Mouse (Mus musculus) lung, postnatal 0 days (tissue): ENCODE results near the gene Zkscan2. TPM values are rescaled to one million over a fixed set of nuclear protein-coding genes. Genes with fewer than 3 reads are reported as not detected.

ENCODE experiments used
- ATAC-seq: fragments of 200-750 bp; cut with Nextera tagmentation; 2 replicates; pipeline ENCODE4 v1.8.0; 2017; ENCODE audit warnings: moderate library complexity
- DNase-seq: peaks from one replicate; pipeline ENCODE4 v3.0.0-alpha.2; 2016; ENCODE audit warnings: low spot score
- H3K27ac ChIP-seq: fragments of 300-500 bp; sonication (generic); 2 replicates; pipeline ENCODE4 v1.5.1; 2014; ENCODE audit warnings: antibody characterized with exemption, mild to moderate bottlenecking, low read length, mixed read lengths
- H3K27me3 ChIP-seq: fragments of 300-500 bp; sonication (generic); replicated peaks from 2 replicates; pipeline ENCODE4 v1.6.1; 2014; ENCODE audit warnings: low read length, mixed read lengths; ENCODE audit not compliant: insufficient read depth
- H3K36me3 ChIP-seq: fragments of 300-500 bp; sonication (generic); 2 replicates; pipeline ENCODE4 v1.6.1; 2014; ENCODE audit warnings: low read length, mixed read lengths; ENCODE audit not compliant: insufficient read depth
- H3K4me1 ChIP-seq: fragments of 300-500 bp; sonication (generic); 2 replicates; pipeline ENCODE4 v1.6.1; 2014; ENCODE audit warnings: antibody characterized with exemption, low read depth, low read length, mixed read lengths; ENCODE audit not compliant: insufficient read depth
- H3K4me2 ChIP-seq: fragments of 300-500 bp; sonication (generic); replicated peaks from 2 replicates; pipeline ENCODE4 v1.6.1; 2014; ENCODE audit warnings: low read depth, mild to moderate bottlenecking, low read length, moderate library complexity, mixed read lengths
- H3K4me3 ChIP-seq: fragments of 300-500 bp; sonication (generic); 2 replicates; pipeline ENCODE4 v1.5.1; 2014; ENCODE audit warnings: low read depth, low read length
- H3K9ac ChIP-seq: fragments of 300-500 bp; sonication (generic); replicated peaks from 2 replicates; pipeline ENCODE4 v1.6.1; 2014; ENCODE audit warnings: low read depth, mild to moderate bottlenecking
- H3K9me3 ChIP-seq: fragments of 300-500 bp; sonication (generic); 2 replicates; pipeline ENCODE4 v1.6.1; 2016; ENCODE audit warnings: low read length, mixed read lengths
- CTCF ChIP-seq: IDR thresholded peaks from 2 replicates; pipeline ENCODE4 v1.5.1; 2016; ENCODE audit warnings: antibody characterized with exemption, mild to moderate bottlenecking
- EP300 ChIP-seq: IDR thresholded peaks from 2 replicates; pipeline ENCODE4 v1.6.1; 2016; ENCODE audit warnings: antibody characterized with exemption, mild to moderate bottlenecking, control low read depth
- WGBS: fragments of 180-500 bp; shearing (Covaris S2); extraction: QIAGEN DNeasy Blood & Tissue Kit; methylation state at CpG from one replicate; pipeline ENCODE4 v1.1.7; 2014; 5-methylcytosine and 5-hydroxymethylcytosine counted together
- polyA plus RNA-seq: library from polyadenylated mRNA; unstranded; fragments of >200 nt; fragmentation: Nextera tagmentation; extraction: Ambion mirVana; gene quantifications from 2 replicates; pipeline ENCODE4 v1.2.1, GENCODE M21; 2015

Gene Zkscan2
- polyA plus RNA-seq, 1 experiment from 2014 or later = 0.26 TPM

DNA sequence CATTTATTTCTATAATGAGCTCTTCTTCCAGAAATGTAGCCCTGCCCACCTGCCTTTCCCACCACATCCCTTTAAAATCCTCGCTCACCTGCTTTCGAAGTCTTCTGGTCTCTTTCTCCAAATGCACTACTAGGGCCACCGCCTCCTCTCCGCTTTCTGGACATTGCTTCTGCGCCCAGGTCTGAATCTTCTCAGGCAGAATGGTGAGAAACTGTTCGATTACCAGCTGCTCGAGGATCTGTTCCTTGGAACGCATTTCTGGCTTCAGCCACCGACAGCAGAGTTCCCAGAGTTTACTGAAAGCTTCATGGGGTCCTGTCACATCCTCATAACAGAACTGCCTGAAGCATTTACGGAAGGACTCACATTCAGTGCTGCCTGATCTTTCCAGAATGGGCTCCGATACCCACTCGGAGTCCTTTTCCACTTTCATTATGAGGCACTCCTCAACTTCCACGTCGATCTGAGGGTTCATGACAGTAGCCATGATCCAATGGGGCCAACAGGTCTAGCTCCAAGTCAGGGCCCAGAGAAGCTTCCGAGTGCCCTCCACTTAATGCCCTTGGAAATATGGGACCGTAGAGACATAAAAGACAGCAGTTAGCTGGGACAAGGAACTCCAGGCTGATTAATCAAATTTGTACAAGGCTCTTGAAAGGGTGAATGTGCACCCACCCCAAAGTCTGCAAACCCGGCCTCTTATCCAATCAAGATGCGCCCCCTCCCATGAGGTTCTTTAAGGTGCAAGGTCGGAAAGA is 589 bp downstream of the Zkscan2 start:
- Histone ChIP-seq H3K9ac (no peak overlapping the region), H3K27me3 (no peaks in the 10 kb centered on the region), H3K4me2 (peak overlapping the region; percentile 84), H3K4me1 (peaks cover 7% of the 10 kb centered on the region; the same call in 1 of the 2 replicates), H3K4me3 (peak overlapping the region; percentile 43), H3K27ac (no peak overlapping the region), H3K9me3 (no peaks in the 10 kb centered on the region), H3K36me3 (no peaks in the 10 kb centered on the region)
- DNase-seq = no peak
- ATAC-seq = no peak
- no peak for TF ChIP-seq EP300
- no peak for TF ChIP-seq CTCF
- 34% methylated on average over 19 of the region's 19 CpGs for WGBS

DNA sequence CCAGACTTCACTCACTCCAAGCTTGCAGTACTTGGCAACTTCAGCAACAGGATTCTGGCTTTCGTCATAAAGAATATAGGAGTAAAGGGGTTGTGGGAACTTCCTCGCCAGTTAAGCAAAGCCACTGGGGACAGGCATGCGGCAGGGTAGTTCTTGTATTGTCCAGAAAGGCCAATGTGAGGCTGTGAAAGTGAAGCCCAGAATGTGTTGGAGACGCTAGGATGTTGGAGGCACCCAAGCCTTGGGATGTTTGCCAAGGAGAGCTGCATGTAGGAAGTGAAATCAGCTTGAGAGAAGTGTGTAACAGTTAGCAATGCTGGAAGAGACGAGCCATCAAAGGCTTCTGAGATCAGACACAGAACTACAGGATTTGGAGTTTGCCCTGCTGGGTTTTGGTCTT is 12.5 kb downstream of the Zkscan2 start:
- Histone ChIP-seq H3K4me1 (no peaks in the 10 kb centered on the region), H3K4me2 (no peak overlapping the region), H3K9me3 (no peaks in the 10 kb centered on the region), H3K27ac (no peak overlapping the region), H3K36me3 (no peaks in the 10 kb centered on the region), H3K27me3 (no peaks in the 10 kb centered on the region), H3K9ac (no peak overlapping the region), H3K4me3 (no peak overlapping the region)
- 52% methylated on average over 5 of the region's 5 CpGs for WGBS
- DNase-seq = no peak
- no peak for ATAC-seq
- TF ChIP-seq EP300 (no peak), CTCF (no peak)

DNA sequence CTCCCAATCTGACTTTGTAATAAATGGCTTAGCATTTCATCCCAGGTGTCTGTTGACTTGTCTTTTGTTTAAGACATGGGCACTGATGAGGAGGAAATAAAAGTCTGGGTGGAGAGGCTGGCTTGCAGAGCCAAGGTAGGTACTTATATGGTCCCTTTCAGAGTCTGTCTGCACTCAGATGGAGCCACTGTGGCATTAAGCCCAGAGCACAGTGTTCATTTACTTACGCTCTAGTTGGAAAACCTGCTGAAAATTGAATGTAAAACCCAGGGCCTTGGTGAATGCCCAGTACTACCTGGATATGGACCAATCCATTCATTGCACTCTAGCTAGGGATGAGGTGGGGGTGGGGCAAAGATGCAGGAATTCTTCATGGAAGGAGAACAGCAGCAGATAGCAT is 32.3 kb downstream of the Zkscan2 start:
- Histone ChIP-seq H3K4me2 (no peak overlapping the region), H3K27me3 (no peaks in the 10 kb centered on the region), H3K4me3 (no peak overlapping the region), H3K27ac (no peak overlapping the region), H3K9me3 (no peaks in the 10 kb centered on the region), H3K36me3 (no peaks in the 10 kb centered on the region), H3K4me1 (no peaks in the 10 kb centered on the region), H3K9ac (no peak overlapping the region)
- ATAC-seq (no peak), DNase-seq (no peak)
- 93% methylated on average over 1 of the region's 1 CpGs for WGBS
- no peak for TF ChIP-seq CTCF
- no peak for TF ChIP-seq EP300

DNA sequence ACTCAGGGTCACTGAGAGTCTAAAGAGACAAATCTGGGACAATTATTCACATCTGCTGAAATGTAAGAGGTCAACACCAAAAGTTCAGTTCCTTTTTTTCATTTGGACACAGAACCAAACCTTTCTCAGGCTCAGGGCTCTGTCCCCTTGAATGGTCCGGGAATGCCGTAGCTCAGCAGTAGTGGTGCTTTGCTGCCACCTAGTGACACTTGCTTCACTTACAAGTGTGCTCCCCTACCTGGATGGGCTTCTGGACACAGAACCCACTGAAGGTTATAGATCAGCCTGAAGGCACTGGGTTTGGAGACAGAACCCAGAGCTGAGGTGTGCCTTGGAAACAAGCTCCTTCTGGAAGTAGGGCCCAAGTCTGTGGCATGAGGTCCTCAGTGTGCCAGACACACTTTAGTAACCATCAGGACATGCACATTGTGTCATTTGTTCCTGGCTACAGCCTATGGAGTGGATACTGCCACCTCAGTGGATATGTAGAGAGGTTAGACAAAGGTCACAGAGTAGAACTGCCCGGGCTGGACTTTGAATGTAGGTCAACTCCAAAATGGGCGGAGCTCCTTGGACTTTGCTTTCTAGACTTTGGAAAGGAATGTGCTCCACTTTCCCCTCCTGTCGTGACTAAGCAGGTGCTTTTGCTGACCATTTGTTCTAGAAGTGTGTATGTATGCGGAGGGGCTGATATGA is 34.4 kb downstream of the Zkscan2 start:
- peak; percentile 97 for TF ChIP-seq CTCF
- no peak for TF ChIP-seq EP300
- Histone ChIP-seq H3K4me3 (no peak overlapping the region), H3K9me3 (no peaks in the 10 kb centered on the region), H3K27me3 (no peaks in the 10 kb centered on the region), H3K27ac (no peak overlapping the region), H3K36me3 (no peaks in the 10 kb centered on the region), H3K4me1 (no peaks in the 10 kb centered on the region), H3K4me2 (no peak overlapping the region), H3K9ac (no peak overlapping the region)
- DNase-seq (peak; percentile 79), ATAC-seq (peak; percentile 75)
- 20% methylated on average over 6 of the region's 6 CpGs for WGBS

DNA sequence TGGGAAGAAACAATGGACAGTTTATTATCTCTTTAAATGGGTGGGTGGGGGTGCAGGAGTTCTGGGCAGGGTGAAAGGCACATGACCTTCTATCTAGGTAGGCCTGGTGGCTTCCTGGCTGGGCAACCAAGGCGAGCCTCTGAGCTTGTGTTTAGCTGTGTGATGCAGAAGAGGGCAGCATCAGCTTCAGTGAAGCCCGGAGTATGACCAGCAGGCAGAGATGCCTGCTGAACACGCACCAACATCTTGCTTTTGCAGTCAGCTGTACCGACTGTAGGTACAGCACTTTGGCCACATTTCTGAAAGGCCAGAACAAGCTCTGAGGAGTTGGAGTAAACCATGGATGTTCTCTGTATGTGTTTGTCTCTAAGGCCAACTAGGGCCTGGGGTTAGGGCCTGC is 36.7 kb downstream of the Zkscan2 start:
- no peak overlapping the region for H3K4me2 ChIP-seq
- no peaks in the 10 kb centered on the region for H3K27me3 ChIP-seq
- no peak overlapping the region for H3K27ac ChIP-seq
- H3K9me3 ChIP-seq = no peaks in the 10 kb centered on the region
- no peaks in the 10 kb centered on the region for H3K36me3 ChIP-seq
- no peak overlapping the region for H3K4me3 ChIP-seq
- H3K9ac ChIP-seq = no peak overlapping the region
- H3K4me1 ChIP-seq = no peaks in the 10 kb centered on the region
- no peak for DNase-seq
- TF ChIP-seq CTCF (no peak), EP300 (no peak)
- 74% methylated on average over 4 of the region's 4 CpGs for WGBS
- no peak for ATAC-seq

DNA sequence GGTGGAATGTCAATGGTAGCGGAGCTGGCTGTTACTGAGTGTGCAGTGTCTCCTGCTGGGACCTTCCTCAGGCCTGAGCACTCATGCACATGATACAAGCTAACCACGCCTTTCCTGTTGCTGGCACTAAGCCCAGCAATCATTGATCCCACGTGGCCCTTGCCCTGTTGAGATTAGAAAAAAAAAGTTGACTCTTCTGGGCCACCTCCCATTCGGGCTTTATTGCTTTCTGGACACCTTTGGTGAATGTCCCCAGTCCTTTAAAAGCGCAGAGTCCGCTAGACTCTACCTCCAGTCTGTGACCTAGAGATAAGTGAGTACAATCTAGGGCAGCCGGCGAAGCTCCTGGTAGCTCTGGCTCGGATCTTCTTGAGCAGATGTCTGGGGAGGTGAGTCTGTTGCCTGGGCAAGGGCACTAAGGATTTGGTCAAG is 38.2 kb downstream of the Zkscan2 start, which contains the start of gene Aqp8:
Aqp8 (plus strand) TSS at position 222 of the 432 bp plus-strand sequence.
- Histone ChIP-seq H3K4me2 (no peak within 1 kb of the TSS), H3K4me3 (no peak within 1 kb of the TSS), H3K27me3 (no peaks in the 10 kb centered on the region), H3K36me3 (no peaks in the 10 kb centered on the region), H3K4me1 (no peaks in the 10 kb centered on the region), H3K9me3 (no peaks in the 10 kb centered on the region), H3K27ac (no peak within 1 kb of the TSS), H3K9ac (no peak within 1 kb of the TSS)
- no peak for TF ChIP-seq EP300
- no peak for TF ChIP-seq CTCF
- 52% methylated on average over 9 of the region's 9 CpGs for WGBS
- ATAC-seq = peak; percentile 65
- peak; percentile 45 for DNase-seq
